Mouse (Mus musculus): ENCODE results near the gene Smarcc1.

GRCm38 (mm10) chr9:110228671-110229070 lies 111.2 kb downstream of the Smarcc1 start:
- TF ChIP-seq CTCF (IDR thresholded peaks at IDR 0.05; ENCODE audit: low read depth): no peak
- TF ChIP-seq EP300 (IDR thresholded peaks at IDR 0.05; ENCODE audit: low read depth): no peak
